Mouse (Mus musculus) ZHBTc4 (cell line): ENCODE measurements around the gene Gpcpd1.

Experiments
- DNase-seq: peaks from one replicate; pipeline ENCODE4 v3.0.0-alpha.2; 2011; ENCODE audit warnings: low read depth, low spot score

Gpcpd1 gene

GRCm38 (mm10) chr2:132586006-132586405 lies 1.5 kb downstream of the Gpcpd1 start:
- no peak for DNase-seq

DNA sequence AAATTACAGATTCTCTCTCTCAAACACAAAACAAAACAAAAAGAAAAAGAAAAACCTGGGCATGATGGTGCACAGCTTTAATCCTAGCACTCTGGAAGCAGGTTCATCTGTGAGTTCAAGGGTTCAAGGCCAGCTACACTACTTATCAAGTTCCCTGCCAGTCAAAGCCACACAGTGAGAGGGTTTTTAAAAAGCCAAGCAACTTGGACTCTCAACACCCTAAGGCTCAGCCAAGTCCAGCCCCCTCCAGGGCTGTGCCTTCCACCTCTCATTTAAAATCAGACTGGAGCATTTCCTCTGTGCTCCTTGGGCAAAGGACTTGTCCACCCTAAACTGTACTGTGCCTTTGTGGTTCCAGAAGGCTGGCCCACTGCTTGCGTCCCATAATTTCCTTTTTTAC lies 3.3 kb downstream of the Gpcpd1 start:
- no peak for DNase-seq

- DNase-seq, result no peak
Observed at GRCm38 (mm10) chr2:132583126-132583525, 4.4 kb downstream of the Gpcpd1 start.

DNA sequence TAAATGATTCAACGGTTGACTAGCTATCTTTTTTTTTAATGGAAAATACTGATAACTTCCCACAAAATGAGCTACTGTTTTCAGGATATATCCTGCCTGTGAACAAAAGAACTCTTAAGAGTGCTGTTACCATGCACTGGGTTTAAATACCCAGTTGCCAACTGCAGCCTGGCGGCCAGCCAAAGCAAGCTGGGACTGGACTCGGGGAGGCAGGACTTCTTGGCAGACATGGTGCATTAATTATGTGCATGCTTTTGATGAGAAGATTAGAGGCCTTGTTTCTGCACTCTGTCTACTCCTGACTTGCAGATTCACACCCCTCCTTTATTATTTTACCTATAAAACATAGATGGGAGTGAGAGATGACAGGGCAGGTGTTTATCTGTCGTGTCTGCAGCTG lies 5.3 kb downstream of the Gpcpd1 start:
- no peak for DNase-seq

- no peak for DNase-seq
Observed at GRCm38 (mm10) chr2:132579689-132580088, 7.8 kb downstream of the Gpcpd1 start.

DNA sequence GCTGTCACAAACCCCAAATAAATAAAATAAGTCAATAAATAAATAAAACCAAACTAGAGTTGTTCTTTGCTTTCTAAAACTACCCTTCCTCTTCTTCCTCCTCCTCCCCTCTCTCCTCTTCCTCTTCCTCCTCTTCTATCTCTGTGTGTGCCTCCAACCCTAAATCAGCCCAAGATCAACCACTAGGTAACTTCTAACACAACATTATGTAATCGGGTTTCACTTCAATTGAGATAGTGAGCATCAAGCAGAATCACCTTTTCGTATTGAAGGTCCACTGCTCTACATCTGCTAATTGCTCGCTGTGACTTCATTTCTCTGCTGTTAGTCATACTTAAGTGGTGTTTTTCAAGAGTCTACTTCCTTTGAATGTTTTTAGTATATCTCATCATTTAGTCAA lies 8.8 kb downstream of the Gpcpd1 start:
- no peak for DNase-seq

GRCm38 (mm10) chr2:132578059-132578458 lies 9.5 kb downstream of the Gpcpd1 start:
- peak; percentile 98 for DNase-seq

DNA sequence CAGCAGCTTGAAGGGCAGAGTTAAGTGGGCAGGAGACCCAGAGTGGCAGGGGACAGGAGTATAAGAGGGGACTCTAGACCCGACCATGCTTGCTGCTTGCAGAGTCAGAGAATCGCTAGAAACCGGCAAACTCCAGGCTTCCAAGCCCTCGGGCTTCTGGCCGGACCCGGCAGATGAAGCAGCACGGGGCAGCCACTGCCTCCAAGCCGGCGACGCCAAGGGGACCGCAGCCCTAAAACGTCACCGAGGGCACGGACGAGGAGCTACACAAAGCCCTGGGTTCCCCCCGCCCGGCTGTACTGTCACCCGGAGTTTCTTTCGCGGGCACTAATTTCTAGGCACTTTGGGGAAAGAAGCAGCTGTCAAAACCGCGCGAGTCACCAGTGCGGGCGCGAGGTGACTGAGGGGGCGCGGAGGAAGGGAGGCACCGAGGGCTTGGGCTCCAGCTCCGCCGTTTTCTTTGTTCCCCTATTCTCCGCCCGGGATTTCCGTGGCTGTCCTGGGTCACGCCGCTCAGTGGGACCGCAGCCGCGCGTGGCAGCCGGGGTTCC lies 10.0 kb downstream of the Gpcpd1 start:
- peak; percentile 72 for DNase-seq

DNA sequence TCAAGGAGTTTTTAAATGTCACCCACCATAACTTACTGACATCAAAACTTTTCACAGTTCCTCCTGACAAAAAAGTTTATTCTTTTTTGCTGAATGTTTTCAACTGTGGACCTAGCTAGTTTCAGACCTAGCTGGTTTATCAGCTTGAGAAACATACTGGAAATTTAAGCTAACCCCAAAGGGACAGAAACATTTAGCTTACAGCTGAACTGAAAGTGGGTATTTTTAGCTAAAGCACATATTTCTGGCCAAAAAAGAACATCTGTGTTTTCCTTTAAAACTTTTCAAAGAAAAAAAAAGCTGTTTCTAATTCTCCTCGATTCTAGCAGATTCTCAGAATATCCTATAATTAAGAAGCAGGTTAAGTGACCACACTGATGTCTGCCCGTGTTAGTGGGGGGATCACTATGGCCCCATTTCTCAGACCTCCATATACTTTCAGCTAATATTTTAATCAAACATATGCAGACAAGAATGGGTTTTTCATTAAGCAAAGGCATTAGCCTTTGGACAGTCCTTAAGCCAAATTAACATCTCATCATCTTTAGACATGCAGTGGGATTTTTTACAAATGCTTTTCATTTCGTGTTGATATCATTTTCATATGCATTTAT lies 10.9 kb downstream of the Gpcpd1 start:
- DNase-seq, result no peak

DNA sequence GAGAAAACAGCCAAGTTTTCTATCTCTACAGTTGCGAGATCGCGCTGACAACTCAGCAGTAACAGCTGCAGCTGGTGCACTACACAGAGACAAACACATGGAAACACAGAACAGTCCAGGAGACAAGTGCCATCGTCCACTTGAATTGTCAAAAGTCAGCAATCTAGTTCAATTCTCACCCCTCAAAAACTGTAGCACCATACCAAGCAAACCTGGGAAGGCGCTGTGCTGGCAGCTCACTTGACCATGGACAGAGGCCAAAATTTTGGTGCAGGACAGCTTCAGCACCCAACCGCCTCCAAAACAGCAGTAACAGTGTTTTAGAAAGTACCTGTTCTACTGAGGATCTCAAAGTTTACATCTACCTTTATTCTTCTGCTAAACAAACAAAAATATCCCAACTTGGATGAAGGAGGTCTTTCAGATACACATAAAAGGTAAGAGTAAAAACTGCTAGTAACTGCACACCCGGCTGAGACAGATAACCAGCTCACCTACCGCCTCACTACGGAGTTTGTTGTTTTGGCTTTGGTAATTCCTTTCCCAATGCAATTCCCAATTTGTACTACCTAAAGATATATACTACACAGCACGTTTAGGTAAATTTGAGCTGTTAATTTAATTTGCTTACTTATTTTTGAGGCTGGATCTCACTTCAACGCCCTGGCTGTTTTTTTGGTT lies 11.6 kb downstream of the Gpcpd1 start:
- no peak for DNase-seq

GRCm38 (mm10) chr2:132575256-132575655 lies 12.3 kb downstream of the Gpcpd1 start:
- no peak for DNase-seq

- no peak for DNase-seq
Observed at GRCm38 (mm10) chr2:132573280-132573679, 14.2 kb downstream of the Gpcpd1 start.

- DNase-seq, result no peak
Observed at GRCm38 (mm10) chr2:132572651-132573050, 14.9 kb downstream of the Gpcpd1 start.

GRCm38 (mm10) chr2:132571301-132571700 lies 16.2 kb downstream of the Gpcpd1 start:
- DNase-seq, result no peak

DNA sequence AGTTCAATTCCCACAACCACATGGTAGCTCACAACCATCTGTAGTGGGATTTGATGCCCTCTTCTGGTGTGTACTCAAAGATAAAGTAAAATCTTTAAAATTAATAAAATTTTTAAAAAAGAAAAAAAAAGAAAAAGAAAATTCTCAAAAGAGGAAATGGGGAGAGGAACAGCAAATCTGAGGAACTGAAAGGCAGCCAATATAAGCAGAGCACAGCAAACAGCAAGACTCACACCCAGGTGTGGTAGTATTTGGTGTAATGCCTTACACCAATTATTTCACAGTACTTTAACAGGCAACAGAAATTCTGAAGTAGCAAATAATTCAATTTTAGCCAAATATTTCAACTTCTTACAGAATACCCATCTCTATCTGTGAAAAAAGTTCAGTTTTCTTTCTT lies 16.7 kb downstream of the Gpcpd1 start:
- no peak for DNase-seq

DNA sequence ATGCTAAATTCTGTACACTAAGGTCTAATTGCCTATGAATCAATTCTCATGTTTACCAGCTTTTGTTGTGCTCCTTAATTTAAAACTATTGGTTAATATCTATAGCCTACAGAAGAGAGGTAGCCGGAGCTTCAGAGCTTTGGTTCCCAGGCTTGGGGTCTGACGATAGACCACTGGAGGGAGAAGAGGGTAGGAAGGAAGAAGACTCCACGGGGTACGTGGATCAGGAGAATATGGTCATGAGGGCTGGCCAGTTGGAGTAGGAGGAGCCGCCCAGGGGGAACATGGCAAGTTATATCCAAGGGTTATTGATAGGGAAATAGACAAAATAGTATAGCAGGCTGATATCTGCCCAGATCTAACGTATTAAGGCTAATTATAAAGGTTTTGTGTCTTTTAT lies 17.8 kb downstream of the Gpcpd1 start:
- no peak for DNase-seq

GRCm38 (mm10) chr2:132567414-132567813 lies 20.1 kb downstream of the Gpcpd1 start:
- DNase-seq, result no peak

DNA sequence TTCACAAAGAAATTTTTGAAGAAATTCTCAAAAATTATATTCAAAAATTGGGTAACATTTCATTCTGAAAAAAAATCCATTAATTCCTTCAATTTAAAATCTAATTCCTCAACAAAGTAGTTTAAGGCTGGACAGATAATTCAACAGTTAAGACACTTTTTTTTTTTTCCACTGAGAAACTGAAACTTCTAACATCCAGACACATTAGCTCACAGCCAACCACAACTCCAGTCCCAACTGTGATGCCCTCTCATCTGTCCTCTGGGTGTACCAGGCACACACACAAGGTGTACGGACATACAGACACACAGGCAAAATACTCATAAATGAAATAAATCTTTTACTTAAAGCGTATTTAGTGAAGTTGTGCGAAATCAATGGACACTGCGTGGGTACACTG lies 25.7 kb downstream of the Gpcpd1 start:
- no peak for DNase-seq

DNA sequence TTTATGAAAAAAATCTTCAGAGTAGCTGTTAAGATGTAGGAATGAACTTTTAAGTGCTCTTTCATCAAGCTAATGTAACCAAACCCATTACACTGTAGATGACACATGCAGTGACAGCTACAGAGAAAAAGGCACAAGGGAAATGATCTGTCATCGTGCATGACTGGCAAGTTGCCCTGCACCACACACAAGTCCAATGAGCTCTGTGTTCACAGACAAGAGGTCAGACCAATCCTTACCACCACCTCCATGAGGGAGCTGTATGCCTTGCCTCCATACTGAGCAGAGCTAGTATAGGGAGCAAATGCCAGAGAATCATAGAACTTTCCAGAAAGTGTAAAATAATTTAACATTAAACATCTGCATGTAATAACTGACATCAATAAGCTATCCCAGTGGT lies 59.7 kb downstream of the Gpcpd1 start:
- no peak for DNase-seq

DNA sequence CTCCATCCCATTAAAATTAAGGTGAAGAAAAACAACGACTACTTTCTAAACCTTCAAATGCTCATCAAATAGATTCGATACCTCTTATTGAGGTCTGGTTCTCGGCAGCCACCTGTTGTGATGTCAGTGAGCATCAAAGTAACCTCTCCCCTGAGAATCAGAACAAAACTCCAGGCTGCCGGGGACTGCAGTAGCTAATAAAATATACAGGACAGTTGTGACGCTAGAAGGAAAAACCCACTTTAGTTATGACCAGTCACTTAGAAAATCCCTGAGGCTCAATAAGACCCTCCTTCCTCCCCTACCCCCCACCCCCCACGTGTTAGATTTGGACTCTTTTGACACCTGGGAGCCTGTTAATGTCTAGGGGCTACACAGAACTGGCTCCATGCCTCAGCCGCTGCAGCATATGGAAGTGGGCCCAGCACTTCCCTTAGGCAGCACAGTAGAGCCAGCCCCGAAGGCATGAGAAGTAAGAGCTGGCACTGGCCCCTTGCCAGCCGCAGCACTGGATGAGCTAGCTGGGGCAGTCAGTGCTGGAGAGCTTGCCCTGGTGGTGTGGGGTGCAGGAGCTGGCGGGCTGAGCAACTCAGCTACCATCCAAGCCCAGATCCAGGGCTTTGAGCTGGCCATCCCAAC lies 60.5 kb downstream of the Gpcpd1 start:
- DNase-seq, result no peak

DNA sequence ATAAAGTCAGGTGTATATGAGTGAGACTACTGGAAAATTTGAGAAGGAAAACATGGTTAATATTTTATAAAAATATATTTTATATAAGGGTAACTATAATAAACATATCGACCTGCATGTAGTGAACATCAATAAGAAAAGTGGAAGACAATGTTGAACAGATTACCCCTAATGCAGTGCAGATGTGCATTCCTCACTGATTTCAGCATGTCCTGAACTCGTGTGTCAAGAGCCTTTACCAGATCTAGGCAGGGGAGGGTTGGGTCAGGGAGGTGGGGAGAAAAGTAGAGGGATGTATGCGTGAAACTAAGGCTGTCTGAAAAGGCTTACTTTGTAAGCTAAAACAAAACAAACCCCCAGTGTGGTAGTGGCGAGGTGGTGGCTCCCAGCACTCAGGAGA lies 61.4 kb downstream of the Gpcpd1 start:
- no peak for DNase-seq

DNA sequence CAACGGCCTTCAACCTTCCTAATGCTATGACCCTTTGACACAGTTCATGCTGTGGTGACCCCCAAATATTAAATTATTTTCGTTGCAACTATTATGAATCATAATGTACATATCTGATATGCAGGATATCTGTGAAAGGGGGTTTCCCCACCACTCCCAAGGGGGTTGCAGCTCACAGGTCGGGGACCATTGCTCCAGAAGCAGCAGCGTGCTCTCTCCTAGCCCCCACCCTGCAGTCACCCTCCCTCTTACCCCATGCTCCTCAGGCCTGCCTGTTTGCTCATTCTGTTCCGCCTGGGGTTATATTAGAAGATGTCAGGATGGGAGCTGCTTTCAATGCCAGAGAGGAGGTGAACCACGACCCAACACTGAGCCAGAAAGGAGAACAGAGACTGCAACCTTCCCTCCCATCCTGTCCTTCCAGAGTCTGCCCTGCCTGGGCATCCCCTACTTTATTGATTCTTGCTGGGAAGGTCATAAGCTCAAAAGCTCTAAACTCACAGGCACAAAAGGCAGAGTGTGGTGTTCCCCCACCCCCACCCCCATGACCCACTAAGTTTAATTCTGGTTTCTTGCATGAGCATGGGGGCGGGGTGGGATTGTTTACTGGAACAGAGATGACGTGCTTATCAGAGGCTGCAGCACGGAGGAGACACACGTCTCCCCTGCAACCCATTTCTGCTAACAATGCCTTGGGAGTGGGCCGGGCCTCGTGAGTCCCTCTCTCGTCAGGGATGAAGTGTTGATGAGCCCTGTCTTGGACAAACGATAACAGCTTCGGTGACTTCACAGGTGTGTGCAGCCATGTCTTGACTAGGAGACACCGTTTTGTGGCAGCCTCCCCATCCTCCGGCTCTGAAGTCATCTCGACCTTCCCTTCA lies 69.3 kb downstream of the Gpcpd1 start:
- no peak for DNase-seq
